Mouse (Mus musculus) frontal cortex, postnatal 36 days (tissue): ENCODE results near the gene Ret.

Experiments used
- DNase-seq, 2 experiments: peaks; one replicate each; pipeline ENCODE4 v3.0.0; 2022; ENCODE audit warnings: low spot score in 2 of 2

The Ret gene

DNA sequence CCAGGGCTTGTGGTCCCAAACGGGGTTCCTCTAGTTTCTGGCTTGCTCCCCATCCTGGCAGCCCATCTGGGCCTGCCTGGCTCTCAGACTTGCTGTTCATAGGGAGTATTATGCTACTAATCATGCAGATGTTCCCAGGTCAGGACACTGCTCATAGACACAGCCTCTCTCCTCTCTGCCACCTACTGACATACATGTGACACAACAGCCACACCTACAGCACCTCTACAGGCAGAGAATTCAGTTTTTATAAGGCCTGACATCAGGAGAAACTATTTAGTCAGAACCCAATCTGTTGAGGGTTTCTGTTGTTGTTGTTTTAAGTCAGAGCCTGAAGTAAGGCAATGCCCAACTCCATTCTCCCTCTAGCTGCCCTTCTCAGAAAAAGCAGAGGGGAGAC is 85.7 kb downstream of the Ret start:
- DNase-seq = no peak
